Mouse (Mus musculus) cortical plate, adult 2 months (tissue): Measurements from ENCODE around the gene Gm49354. TPM values are rescaled to one million over a fixed set of nuclear protein-coding genes. Genes with fewer than 3 reads are reported as not detected.
"Not testable (repeated sequence)": the region's sequence is repeated elsewhere in the genome, so short reads cannot be mapped to it uniquely, and the experiment has no call there.

Experiments used
- H3K27ac ChIP-seq: fragments of 200-500 bp; 2 replicates; pipeline ENCODE4 v1.5.1; 2012; ENCODE audit warnings: low read length, control low read depth, inconsistent platforms; ENCODE audit not compliant: insufficient read depth
- H3K4me1 ChIP-seq: fragments of 200-500 bp; 2 replicates; pipeline ENCODE4 v1.6.1; 2011; ENCODE audit warnings: low read length; ENCODE audit not compliant: control insufficient read depth, insufficient read depth
- H3K4me3 ChIP-seq: fragments of 200-500 bp; 2 replicates; pipeline ENCODE4 v1.5.1; 2011; ENCODE audit warnings: mild to moderate bottlenecking, low read length, control low read depth; ENCODE audit not compliant: insufficient read depth
- CTCF ChIP-seq: fragments of 200-500 bp; IDR thresholded peaks from 2 replicates; pipeline ENCODE4 v1.5.1; 2011; ENCODE audit warnings: mild to moderate bottlenecking, control low read depth, low read length; ENCODE audit not compliant: insufficient read depth; ENCODE audit errors: extremely low read depth
- POLR2A ChIP-seq: fragments of 200-500 bp; IDR thresholded peaks from 2 replicates; pipeline ENCODE4 v1.6.1; 2011; ENCODE audit warnings: mild to moderate bottlenecking, low read length, control low read depth; ENCODE audit not compliant: insufficient read depth; ENCODE audit errors: extremely low read depth
- polyA plus RNA-seq: library from polyadenylated mRNA; depleted of rRNA; stranded (reverse); fragments of >200 nt; gene quantifications from 2 replicates; pipeline ENCODE4 v1.2.3, GENCODE M21; 2012; rRNA removed

The Gm49354 gene
- polyA plus RNA-seq, 1 experiment, result not detected

DNA sequence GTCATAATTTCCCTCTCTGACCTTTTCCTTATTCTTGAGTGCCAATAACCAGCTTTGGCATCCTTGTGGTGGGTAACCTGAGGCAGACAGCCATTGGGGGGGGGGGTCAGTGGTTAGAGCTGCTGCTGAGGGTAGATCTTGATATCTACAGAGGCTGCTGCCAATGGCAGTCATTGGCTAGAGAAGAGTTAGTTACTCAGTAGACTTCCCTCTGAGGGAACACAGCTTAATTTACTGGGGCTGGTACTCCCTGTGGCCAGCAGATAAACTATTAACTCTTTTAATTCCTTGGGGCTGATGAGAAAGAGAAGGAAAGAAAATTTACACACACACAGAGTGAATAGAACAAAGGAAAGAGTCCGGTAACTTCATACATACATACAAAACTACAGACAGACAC lies 62.6 kb downstream of the Gm49354 start:
- peak overlapping the region; percentile 29; the same call in 1 of the 2 replicates for H3K27ac ChIP-seq
- no peaks in the 10 kb centered on the region for H3K4me1 ChIP-seq
- no peak overlapping the region for H3K4me3 ChIP-seq
- no peak for TF ChIP-seq POLR2A

DNA sequence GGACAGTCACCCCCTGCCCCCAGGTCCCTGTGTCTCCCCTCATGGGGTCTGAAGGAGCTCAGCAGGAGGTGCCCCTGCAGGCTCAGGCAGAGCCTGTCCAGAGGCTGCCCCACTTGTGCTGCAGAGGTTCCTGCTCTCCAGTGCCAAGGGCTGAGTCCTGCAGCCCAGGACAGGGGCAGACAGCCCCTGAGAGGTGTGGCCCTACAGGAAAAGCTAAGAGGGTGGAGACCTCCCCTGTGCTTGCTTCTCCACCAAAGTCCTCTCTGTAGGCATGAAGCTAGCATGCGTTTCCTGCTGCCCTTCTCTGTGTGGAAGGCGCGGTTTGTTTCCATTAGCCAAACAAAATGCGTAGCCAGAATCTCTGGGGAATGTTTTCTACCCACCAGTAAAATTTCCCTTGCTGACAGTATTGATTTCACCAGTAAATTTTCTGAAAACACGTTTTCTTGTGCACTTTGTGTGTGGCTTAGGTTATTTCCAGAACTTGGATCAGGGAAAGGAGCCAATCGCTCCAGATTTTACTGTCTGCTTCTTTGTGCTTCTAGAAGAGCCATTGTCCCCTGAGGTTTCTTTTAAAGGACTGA lies 63.1 kb downstream of the Gm49354 start:
- peak overlapping the region; percentile 29; the same call in 1 of the 2 replicates for H3K27ac ChIP-seq
- H3K4me1 ChIP-seq, H3K4me3 ChIP-seq: not testable (repeated sequence)

DNA sequence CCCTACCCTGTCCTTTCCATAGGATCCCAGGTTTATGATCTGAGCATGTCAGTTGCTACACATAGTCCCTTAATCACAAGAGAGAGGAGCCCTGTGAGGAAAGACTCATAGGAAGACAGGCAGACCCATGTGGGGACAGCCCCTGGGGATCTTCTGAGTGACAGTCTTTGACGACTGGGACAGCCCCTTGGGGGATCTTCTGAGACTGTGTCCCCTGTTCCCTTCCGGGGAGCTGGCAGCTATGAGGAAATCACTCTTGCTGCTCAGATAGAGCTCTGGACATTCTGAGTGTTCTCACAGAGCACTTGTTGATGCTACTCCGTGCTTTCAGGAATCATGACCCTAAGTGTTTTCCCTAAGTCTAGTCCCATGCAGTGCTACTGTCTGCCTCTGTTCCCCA lies 68.3 kb downstream of the Gm49354 start:
- TF ChIP-seq CTCF (no peak), POLR2A (no peak)
- no peak overlapping the region for H3K4me3 ChIP-seq

DNA sequence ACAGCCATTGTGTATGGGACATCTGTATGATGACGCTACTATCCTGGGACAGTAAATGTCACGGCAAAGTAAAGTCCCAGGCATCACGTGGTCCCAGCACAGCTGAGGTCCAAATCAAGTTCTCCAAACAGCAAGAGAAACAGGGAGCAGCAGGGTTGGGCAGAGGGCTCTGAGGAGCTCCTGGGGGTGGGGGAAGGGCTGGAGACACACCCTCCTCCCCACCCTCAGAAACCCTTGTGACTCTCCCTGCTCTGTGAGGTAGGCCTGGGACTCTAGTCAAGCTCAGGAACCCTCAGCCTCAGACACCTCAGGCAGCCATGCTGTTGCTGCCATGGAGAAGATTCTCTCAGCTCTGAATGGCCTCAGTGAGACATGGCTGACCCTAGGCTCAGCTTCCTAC lies 70.1 kb downstream of the Gm49354 start, which contains the start of gene Spata31d1b:
Spata31d1b (plus strand) TSS at position 301 of the 400 bp plus-strand sequence.
- H3K27ac ChIP-seq, H3K4me3 ChIP-seq, H3K4me1 ChIP-seq: not testable (repeated sequence)

More for the DNA sequence above, 68.3 kb downstream of the Gm49354 start:
- no peaks in the 10 kb centered on the region for H3K4me1 ChIP-seq
- H3K27ac ChIP-seq, result no peak overlapping the region

DNA sequence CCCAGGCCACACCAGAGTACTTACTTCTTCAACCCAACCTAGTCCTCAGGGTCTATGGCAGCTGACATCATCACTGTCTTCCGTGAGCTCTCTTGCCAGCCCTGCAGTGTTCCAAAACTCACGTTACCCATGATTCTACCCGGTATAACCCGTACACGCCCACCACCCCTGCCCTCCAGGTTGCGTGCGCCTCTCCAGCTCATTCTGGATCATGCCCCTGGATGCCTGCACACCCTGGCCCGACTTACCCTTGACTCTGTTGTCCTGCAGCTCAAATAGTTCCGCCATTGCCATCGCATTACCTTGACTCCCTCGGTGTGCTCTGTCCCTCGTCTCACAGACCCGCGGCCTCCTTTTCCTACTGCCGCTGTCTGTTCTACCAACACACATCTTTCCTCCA lies 71.8 kb downstream of the Gm49354 start, which contains the start of gene Spata31d1a:
Spata31d1a (minus strand) TSS at position 101 of the 400 bp plus-strand sequence.
- Histone ChIP-seq H3K27ac (no peak within 1 kb of the TSS), H3K4me1 (no peaks in the 10 kb centered on the region), H3K4me3 (no peak within 1 kb of the TSS)
- no peak for TF ChIP-seq CTCF

Other genes with a start within 250 kb of the Gm49354 start
- 105 and 106 TPM in 2 replicates for gene Agtpbp1, start 197.0 kb downstream of the Gm49354 start, polyA plus RNA-seq
- 78.4 and 79.8 TPM in 2 replicates for gene Naa35, start 197.0 kb downstream of the Gm49354 start, polyA plus RNA-seq
- 13.1 and 17.0 TPM in 2 replicates for gene Golm1, start 106.4 kb downstream of the Gm49354 start, polyA plus RNA-seq
- gene 4921517D22Rik, start 88.1 kb downstream of the Gm49354 start, polyA plus RNA-seq, result not detected in 2 replicates
- gene Spata31d1a, start 71.9 kb downstream of the Gm49354 start, polyA plus RNA-seq, result 0.10 TPM in 1 of 2 replicates, not detected in the other
- gene Spata31d1b, start 70.0 kb downstream of the Gm49354 start, polyA plus RNA-seq, result 0.04 and 0.06 TPM in 2 replicates
- gene Spata31d1d, start 50.5 kb downstream of the Gm49354 start, polyA plus RNA-seq, result 0.04 and 0.08 TPM in 2 replicates
- 0.34 and 0.56 TPM in 2 replicates for gene 1700014D04Rik, start 35.5 kb downstream of the Gm49354 start, polyA plus RNA-seq
- gene Isca1, start 12.4 kb downstream of the Gm49354 start, polyA plus RNA-seq, result 255 and 271 TPM in 2 replicates
- gene Tut7, start 40.9 kb upstream of the Gm49354 start, polyA plus RNA-seq, result 36.6 and 39.0 TPM in 2 replicates